Mouse (Mus musculus) brain, embryonic 14.5 days (tissue): ENCODE measurements at regions not wholly inside any gene's neighbourhood (a gene's known extent, or its start where the extent isn't known, plus 50 kb on each side); places are given as distances from the start of the nearest gene placed in this dataset.
A peak's percentile ranks its signal among the peaks of the same experiment; 100 is the strongest.

ENCODE experiments used
- DNase-seq: peaks from one replicate; pipeline ENCODE4 v3.0.0-alpha.2; 2011; ENCODE audit warnings: low read depth
- CTCF ChIP-seq: fragments of 200-500 bp; IDR thresholded peaks from 2 replicates; pipeline ENCODE4 v1.5.1; 2012; ENCODE audit warnings: inconsistent platforms, mild to moderate bottlenecking, moderate library complexity, borderline replicate concordance; ENCODE audit not compliant: insufficient read depth, insufficient read length; ENCODE audit errors: extremely low read depth
- POLR2A ChIP-seq: fragments of 200-500 bp; IDR thresholded peaks from 2 replicates; pipeline ENCODE4 v1.6.1; 2012; ENCODE audit warnings: mild to moderate bottlenecking, inconsistent platforms, borderline replicate concordance; ENCODE audit not compliant: poor library complexity, insufficient read depth, insufficient read length, severe bottlenecking; ENCODE audit errors: extremely low read depth

- peak; percentile 63 for DNase-seq
- TF ChIP-seq CTCF (no peak), POLR2A (no peak)
These were observed 908.9 kb upstream of the Car8 start for GRCm38 (mm10) chr4:9147732-9148131.

- no peak for DNase-seq
- TF ChIP-seq CTCF (no peak), POLR2A (no peak)
These were observed 905.7 kb upstream of the Car8 start for GRCm38 (mm10) chr4:9144226-9145215.

GRCm38 (mm10) chr4:9143087-9143486 lies 904.2 kb upstream of the Car8 start:
- TF ChIP-seq CTCF (no peak), POLR2A (no peak)
- DNase-seq: no peak

DNA sequence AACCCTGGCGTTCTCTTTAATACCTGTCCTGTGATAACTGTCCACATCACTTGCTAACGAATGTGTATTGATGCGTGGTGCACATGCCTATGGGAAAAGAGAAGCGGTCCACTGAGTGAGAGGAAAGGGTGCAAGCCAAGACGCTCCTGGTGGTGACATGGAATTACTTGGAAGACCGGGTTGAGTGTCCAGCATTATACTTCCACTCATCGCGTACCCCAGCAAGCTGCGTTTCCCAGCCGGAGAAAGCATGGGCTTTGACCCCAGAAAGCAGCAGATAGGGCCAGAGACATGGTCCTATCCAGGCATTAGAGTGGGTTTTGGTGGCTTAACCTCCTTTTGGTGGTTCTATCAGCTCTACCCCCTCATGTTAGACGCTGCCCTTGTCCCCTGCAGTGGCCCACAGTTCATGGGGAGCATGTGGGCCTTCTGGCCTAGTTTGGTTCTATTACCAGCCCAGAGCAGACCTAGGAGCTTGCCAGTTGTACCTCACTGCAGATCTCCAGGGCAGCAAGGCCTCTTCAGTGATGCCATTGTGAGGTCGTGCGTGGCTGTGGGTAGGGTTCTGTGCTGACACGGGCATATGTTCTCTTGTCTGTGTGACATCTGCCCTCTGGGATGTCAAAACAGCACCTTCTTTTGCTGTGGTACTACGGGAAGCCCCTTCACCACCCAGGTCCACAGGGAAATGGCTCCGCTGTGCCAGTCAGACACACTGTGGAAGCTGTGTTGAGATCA lies 903.3 kb upstream of the Car8 start:
- no peak for TF ChIP-seq POLR2A
- no peak for TF ChIP-seq CTCF
- DNase-seq: no peak

- TF ChIP-seq POLR2A (no peak), CTCF (no peak)
- no peak for DNase-seq
These were observed 901.9 kb upstream of the Car8 start for GRCm38 (mm10) chr4:9140691-9141090.

- DNase-seq: peak; percentile 50
- no peak for TF ChIP-seq POLR2A
- no peak for TF ChIP-seq CTCF
These were observed 897.8 kb upstream of the Car8 start for GRCm38 (mm10) chr4:9136657-9137056.

DNA sequence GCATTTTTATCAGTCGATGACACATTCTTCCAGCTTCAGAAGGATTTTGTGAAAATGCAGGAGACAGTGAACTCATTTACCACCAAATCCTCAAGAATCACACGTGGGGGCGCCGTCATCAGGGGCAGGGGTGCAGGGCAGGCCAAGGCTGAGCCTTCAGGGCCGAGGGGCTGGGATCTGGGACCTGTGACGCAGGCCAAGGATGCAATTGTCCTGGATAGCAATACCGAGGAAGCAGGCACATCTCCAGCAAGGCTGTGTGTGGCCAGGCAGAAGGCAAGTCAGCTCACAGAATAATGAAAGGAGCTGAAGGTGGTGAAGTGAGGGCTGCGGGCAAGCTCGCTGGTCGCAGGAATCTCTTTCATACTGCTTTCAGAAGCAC lies 897.3 kb upstream of the Car8 start:
- TF ChIP-seq CTCF (no peak), POLR2A (no peak)
- peak; percentile 80 for DNase-seq

DNA sequence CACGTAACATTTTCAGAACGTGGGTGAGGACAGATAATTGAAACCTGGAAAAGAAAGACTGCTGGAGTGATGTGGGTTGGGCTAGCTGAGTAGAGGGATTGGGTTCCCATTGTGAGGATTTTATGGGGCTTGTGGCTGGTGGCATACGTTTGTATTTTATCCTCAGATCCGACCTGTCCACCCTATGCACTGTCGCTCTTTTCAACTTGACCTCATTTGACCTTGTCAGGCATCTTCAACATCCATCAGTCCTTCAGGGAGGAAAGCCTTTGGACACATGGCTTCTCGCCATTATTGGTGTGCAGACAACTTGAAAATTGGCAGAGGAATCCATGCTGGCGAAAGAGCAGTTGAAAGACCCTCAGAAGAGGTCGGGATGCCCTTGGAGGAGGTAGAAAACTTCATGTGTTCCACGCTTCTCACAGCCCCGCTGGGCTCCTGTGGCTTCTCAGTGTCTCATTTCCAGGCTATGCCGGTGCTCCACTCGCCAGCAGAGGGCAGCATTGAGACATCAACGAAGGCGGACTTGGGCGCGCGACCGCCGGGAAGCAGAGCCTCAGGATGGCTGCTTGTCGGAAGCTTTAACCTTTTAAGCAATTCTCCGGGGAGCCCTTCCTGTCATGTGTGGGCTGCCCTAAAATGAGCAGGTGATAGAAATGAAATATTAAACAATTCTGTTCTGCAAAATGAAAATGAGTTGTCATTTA lies 896.8 kb upstream of the Car8 start:
- peak; percentile 97 for DNase-seq
- TF ChIP-seq CTCF (peak; percentile 97), POLR2A (no peak)

DNA sequence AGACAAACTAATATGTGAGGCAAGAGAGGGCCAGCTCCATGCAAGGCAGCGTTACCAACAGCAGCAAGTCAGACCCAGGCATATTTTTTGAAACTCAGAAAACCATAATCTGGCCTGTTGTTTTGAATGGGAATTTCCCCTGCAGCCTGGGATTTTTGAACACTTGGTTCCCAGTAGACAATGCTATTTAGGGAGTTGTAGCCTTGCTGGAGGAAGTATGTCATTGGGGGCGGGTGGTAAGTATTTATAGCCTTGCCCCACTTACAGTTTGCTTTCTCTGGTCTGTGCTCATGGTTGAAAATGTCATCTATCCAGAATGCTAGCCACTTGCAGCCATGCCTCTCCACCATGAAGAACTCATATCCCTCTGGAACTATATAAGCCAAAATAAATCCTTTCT lies 894.9 kb upstream of the Car8 start:
- TF ChIP-seq POLR2A (no peak), CTCF (no peak)

DNA sequence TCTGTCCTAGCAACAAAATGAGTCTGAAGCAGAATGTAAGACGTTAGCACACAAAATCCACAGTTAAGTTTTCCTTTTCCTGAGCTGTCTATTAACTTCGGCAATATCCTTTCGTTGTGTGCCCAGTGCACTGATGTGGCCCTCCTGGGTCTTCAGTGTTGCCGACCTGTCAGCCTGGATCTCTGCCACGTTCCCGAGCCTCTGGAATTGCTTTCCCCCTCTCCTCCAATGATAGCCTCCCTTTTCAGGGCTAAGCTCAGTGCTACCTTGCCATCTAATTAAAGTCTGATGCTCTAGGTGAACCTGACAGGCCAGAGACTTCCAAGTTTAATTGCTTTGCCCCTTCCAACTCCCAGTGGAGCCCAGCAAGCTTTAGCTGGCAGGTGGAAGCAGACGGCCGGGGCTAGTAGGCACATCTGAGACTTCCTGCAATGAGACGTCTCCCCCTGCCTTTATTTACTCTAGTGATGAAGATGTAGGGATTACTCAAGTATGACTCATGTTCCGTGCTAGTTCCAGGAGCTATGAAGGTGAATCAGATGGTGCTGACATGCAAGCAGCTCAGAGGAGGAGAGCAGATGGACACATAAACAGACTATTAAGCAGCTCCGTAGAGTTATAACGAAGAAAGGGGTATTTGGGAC lies 894.3 kb upstream of the Car8 start:
- TF ChIP-seq POLR2A: no peak
- peak; percentile 51 for DNase-seq

More for the DNA sequence above, 894.9 kb upstream of the Car8 start:
- DNase-seq: no peak

- TF ChIP-seq CTCF: no peak
- TF ChIP-seq POLR2A: no peak
- no peak for DNase-seq
These were observed 893.5 kb upstream of the Car8 start for GRCm38 (mm10) chr4:9132356-9132755.

DNA sequence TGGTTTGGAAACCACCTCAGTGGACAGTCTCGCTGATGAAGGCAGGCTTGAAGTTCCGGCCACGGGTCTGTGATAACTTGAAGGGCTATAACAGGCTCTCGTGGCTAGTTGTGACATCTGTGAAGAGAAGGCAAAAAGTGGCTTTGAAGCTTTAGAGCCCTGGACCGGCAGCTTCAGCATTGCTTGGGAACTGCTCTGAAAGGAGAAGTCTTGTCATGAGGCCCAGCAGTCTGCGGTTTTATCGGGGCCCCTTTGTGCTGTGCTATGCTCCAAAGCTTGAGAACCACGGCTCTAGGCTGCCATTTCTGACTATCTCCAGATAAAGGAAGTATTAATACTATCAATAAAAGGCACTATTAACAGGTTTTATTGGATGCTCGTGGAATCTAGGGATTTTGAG lies 892.8 kb upstream of the Car8 start:
- no peak for DNase-seq
- TF ChIP-seq POLR2A (no peak), CTCF (no peak)
